Mouse (Mus musculus): Measurements from ENCODE around the gene Bsn.

Bsn gene

DNA sequence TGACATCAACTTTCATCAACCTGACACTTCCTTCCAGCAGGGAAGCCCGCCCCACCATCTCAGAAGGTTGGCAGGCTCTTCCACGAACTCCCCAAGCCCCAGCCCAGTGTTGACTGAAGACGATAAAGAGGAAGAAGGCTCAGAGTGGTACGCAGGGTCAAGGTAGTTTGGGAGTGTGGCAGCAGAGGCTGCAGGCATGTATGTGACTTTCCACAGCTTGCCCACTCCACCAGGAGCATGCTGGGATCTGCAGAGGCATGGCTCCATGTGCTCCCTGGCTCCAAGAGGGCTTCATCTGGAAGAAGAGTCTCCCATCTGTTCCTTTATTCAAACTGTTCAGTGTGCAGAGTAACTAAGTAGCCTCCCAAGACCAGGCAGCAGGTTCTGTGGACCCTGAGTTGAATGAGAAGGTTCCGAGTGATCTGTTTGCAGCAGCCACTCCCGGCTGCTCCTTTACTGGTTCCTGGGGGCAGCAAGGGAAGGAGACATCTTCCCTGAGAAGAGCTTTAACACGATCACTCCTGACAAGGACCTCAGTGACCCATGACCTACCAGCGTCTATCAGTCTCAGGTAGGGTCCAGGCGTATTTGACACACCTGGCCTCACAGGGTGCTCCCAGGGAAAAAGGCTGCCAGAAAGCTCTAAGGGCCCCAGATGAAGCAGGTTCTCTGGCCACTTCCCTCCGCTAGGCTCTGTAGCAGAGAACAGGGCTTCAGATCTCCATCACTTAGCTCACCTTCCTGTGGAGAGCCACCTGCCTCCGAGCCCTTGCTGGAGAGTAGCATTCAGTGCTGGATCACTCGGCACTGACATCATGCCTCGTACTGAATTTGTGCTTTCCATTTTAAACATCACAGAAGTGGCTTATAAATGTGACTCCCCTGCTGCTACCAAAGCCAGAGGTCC lies 60.9 kb downstream of the Bsn start:
- no peak for DNase-seq (ENCODE audit: low read depth in 2 of 2, low spot score in 2 of 2)

DNA sequence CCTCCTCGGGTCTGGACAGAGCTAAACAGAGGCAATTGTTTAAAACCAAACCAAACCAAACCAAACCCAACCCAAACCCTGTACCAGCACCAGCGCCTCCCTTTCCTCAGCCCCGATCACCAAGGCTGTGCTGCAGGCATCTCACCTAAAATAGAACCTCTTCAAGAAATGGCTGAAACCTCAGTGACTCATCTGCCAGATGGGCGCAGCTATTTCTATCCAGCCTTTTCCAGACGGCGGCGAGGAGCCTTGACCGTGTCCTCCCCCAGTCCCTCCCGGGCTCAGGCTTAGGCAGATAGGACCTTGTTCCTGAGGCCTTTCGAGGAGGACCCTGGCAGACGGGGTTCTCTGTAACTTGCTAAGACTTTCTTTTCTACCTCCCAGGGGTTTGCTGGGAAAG lies 61.9 kb downstream of the Bsn start:
- DNase-seq (ENCODE audit: low read depth in 2 of 2, low spot score in 2 of 2): no peak

DNA sequence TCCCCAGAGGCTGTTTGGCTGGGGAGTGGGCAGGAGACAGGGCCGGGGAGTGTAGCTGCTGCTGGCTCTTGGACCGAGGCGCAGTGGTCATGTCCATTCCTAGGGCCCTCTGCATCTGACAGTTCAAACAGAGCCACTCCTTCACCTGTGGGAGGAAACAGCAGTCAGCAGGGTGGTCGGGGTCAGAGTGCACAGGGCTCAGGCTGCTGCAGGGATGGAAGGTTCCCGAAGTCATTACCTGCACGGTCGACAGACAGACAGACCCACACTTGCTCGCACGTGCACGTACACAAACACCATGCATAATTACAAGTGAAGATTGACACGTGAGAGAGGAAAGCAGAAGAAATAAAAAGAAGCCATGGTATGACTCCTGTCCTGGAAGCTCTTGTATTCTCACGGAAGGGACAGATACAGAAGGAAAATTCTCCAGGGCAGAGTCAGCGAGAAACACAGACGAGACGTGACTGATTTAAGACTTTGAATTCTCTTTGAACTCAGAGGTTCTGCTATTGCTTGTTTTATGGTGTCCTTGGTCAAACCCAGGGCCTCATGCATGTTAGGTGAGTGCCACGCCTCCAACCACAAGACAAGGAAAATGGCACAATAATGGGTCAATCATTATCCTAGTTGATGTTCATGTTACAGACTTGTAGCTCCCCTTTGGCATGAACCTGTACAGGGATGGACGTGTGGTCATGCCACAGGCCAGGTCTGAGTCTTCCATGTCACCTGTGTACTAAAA lies 63.6 kb downstream of the Bsn start:
- DNase-seq (ENCODE audit: low read depth in 2 of 2, low spot score in 2 of 2): no peak

DNA sequence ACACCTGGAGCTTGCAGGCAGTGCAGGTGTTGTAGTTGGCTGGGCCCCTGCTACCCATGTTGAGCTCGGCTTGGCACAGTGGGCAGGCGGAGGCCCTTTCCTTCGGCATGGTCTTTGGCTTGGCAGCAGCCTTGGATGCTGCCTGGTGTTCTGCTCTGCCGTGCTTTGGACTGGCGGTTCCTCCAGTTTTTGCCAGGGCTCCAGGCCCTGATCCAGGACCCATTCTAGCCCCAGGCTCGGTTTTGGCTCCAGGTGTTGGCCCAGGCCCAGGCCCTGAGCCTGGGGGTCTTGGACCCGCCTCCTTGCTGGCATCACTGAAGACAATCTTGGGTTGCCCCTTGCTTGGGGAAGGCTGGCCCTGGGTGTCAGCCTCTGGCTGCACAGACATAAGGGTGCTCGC lies 64.5 kb downstream of the Bsn start:
- DNase-seq (ENCODE audit: low read depth in 2 of 2, low spot score in 2 of 2): no peak

DNA sequence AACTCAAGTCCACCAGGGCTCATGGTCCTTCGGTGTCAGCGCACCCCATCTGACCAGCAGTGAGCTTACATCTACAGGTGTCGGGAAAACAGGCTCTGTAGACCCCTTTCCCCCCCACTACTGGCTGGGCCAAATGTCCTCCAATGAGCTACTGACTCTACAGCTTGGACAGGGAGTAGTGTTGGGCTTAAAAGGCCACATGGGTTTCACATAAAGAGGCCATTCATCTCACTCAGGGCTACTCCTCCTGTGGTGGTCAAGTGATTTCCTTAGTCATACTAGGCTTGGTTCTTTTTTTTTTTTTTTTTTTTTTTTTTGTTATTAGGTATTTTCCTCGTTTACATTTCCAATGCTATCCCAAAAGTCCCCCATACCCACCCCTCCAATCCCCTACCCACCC lies 66.3 kb downstream of the Bsn start:
- DNase-seq (ENCODE audit: low read depth in 2 of 2, low spot score in 2 of 2): no peak

DNA sequence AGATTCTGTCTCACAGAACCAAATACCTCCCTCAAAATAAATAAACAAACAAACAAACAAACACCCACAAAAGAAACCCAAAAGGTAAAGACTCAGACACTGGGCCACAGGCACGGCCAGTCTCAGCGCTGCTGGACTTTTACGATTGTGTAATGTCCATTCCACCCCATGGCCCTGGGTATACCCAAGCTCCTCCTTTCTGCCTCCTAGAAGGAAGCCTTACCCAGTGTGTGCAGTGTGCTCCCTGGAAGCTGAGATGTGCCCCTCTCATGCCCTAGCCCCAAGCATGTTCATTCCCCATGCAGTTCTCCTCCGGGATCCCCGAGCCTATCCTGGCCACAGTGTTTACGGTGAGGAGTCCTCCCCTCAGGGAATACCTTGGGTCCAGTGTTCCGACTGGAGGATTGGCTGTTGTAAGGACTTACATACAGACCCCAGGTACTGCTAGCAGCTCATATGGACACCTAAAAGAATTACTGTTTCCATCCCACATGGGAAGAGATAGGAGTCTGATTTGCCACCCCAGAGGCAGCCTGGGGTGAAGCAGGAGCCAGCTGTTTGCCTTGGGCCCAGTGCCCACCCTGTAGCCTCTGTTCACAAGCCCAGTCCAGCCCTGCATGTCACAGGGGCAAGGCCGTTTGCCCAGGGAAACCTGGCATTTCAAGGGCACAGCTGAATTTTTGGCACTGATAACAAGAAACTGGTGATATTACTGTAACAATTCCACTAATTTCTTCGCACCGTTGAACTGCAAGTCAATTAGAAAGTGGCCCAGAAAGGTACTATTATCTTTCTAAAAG lies 68.8 kb downstream of the Bsn start:
- no peak for DNase-seq (ENCODE audit: low read depth in 2 of 2, low spot score in 2 of 2)

DNA sequence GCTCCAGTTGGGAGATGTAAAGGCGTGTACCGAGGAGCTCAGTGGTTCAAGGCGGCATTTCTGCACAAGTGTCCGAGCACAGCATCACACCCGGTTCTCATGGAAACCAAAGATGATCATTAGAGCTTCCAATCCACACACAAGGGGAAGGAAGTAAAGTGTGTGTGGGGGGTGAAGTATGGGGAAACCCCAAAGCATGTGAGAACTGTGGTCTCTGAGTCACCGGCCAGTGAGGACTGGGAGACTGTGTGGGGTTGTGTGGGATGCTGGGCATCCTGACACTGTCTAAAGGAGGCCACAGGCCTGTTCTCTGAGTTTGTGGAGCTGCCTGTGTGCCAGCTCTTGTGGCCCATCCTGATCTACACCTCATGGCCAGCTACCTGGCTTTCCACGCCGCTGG lies 69.5 kb downstream of the Bsn start:
- no peak for DNase-seq (ENCODE audit: low read depth in 2 of 2, low spot score in 2 of 2)

DNA sequence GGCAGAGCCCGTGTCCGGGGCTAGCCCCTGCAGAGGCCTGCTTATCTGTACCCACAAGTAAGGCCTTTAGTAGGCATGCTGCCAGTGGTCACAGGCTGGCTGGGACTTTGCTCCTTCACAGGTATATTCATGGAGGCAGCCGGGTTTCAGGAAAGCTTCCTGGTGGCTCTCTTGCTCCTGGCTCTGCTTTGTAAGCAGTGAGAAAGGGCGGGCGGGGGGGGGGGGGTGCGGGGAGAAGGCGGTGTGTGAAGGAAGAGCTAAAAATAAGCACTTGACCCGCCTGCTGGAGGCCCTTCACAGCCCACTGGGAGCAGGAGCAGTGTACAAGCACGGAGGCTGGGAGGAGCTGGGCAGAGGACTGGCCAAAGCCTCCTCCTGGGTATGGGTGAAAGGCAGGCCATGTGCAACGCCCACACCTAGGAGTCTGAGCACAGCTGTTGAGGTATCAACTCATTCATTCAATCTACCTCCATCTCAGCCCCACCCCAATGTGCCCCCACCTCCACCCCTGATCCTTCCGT lies 70.2 kb downstream of the Bsn start:
- no peak for DNase-seq (ENCODE audit: low read depth in 2 of 2, low spot score in 2 of 2)

DNA sequence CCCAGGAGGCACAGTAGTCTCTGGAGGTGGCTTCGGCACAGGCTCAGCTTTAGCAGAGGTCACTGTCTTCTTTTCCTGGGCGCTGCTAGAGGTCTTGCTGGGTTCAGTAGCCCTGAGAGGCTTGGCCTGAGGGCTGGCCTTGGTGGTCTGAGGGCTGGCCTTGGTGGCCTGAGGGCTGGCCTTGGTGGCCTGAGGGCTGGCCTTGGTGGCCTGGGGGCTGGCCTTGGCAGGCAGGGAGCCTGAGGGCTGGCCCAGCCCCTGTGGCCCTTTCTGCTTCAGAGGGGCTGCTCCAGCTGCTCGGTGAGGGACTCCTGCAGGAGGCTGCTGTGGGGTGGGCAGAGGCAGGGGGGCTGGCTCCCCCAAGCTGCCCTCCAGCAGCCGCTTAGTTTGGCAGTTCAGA lies 73.0 kb downstream of the Bsn start:
- no peak for DNase-seq (ENCODE audit: low read depth in 2 of 2, low spot score in 2 of 2)

DNA sequence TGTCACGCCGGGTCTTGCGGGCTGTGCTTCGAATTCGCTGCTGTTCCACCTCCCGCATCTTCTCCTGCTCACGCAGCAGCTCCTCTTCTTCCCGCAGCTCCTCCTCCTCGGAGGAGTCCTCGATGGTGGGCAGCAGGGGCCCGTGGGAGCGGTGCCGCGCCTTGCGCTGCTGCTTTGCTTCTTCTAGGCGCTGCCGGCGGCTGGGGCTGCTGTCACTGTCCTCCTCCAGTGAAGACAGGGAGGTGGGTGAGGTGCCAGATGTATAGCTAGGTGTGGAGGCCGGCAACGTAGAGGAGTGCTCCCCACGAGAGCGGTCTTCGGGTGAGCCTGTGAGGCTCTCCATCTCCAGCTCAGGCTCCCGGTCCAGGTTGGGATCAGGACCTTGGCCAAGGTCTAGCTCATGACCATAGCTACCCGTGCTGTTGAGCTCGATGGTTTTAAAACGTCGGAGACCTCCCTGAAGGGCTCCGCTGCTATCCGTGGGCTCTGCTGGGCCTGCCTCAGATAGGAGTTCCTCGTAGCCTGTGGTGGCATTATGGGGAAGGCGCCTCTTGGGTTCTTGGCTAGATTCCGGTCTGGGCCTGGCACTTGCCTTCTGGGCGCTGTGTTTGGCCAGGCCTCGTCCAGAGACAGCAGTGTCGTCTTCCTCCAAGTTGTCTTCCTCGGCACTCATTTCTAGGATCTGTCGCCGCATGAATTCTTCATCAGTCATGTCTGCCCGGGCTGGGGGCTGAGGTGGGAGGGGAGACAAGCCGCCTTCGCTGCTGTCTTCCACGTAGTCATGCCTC lies 74.7 kb downstream of the Bsn start:
- no peak for DNase-seq (ENCODE audit: low read depth in 2 of 2, low spot score in 2 of 2)

DNA sequence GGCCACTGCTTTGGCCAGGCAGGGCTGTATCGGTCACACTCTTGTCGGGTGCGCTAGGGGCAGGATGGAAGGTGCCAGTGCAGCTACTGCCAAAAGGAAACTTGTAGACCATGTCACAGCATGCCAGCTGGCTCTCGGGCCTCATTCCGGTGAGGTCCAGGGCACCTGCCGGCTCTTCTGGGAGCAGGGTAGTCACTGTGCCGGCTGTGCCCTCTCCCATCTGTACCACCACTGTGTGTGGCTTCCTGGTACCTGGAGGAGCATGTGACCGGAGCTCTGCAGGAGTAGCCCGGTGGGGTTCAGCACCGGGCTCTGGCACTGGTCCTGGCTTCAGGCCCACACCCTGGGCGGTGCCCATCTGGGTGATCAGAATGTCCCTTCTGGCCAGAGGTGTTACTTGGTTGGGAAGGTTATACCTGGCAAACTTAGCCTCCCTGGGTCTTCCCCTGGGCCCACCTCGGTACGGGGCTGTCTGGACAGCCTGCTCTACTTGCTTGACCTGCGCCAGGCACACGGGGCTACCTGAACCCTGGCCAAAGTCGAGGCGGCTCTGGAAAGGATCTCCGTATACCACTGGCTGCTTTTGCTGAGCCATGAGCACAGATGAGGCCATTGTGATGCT lies 77.4 kb downstream of the Bsn start:
- DNase-seq (ENCODE audit: low read depth in 2 of 2, low spot score in 2 of 2): no peak

DNA sequence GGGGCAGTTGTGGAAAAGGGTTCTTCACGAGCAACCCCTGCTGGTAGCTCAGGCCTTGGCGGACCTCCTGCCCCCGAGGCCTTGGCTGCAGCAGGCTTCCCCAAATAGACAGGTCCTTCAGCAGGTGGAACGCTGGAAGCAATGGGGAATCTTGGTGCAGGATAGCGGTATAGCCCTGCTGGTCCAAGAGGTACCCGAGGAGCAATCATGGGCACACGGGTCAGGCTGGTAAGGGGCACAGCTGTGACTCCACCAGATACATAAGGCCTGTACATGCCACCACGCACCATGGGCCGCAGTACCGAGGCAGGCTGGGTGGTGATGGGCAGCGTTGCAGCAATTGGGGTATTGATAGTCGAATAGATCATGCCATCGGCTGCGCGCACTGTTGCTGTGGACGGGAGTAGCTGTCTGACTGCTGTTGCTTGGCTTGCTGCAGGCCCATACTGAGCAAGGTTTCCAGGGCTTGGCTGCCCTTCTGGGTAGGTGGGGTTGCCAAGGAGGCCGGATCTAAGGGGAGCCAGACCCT lies 78.5 kb downstream of the Bsn start:
- DNase-seq (ENCODE audit: low read depth in 2 of 2, low spot score in 2 of 2): no peak

DNA sequence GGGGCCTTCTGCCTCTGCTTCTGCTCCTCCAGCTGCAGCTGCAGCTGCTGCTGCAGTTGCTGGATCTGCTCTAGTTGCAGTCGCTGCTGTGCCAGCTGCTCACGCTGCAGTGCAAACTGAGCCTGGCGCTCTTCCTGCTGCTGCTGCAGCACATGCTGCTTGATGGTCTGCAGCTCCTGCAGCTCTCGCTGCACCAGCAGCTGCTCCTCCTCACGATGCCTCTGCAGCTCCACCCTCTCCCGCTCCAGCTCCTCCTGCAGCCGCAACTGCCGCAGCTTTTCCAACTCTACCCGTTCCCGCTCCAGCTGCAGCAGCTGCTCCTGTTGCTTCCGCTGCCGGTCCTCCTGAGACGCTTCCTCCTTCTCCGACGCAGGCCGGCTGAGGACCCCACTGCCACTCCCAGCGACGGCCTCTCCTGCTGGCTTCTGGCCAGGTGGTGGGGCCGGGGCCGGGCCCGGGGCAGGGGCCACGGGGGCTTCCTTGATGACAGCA lies 79.0 kb downstream of the Bsn start:
- DNase-seq (ENCODE audit: low read depth in 2 of 2, low spot score in 2 of 2): no peak

DNA sequence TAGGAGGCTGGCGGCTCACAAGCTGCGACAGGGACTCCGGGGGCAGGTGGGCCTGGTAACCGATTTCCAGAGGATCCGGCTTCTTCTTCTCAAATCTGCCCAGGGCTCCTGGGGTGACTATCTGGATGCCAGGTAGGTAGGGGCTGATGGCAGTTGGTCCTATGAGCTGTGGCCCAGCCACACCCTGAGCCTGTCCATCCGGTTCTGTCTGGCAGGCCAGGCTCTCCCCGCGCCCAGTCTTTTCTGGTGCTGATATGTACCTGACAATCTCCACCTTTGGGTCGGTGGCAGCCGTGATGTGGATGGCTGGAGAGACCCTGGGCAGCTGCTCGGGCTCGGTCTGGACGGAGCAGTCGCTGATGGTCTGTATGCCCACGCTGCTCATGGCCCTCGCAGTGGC lies 80.0 kb downstream of the Bsn start:
- no peak for DNase-seq (ENCODE audit: low read depth in 2 of 2, low spot score in 2 of 2)

DNA sequence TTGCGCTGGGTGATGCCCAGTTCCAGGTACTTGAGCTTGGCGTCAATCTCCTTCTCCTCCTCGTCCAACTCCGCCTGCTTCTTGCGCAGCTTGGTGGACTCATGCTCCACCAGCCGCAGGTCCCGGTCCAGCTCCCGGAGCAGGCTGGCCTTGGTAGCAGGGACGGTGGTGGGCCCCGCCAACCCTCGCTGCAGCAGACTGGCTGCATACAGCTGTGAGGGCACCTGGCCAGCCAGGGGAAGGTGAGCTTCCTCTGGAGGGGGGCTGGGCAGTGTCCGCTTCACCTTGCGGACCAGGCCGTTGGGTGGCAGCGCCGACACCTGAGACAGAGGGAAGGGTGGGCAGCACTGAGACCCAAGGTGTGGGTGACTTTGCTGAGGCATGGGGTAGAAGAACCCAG lies 82.3 kb downstream of the Bsn start:
- no peak for DNase-seq (ENCODE audit: low read depth in 2 of 2, low spot score in 2 of 2)

DNA sequence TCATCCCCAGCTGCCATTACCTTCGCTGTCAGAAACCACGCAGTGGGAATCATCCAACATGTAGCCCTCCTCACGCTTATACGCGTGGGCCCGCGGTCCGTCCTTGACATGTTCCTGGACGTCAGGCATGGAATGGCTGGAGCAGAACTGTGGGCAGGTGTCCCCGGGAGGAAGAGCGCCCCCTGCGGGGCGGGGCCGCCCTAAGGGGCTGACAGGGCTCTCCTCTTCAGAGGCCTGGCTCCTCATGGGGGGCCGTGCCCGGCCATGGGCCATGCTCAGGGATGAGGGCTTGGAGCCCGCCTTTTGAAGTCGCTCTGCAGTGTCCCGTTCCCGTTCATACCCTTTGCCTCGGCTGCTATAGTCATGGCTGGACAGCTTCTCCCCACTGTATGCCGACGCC lies 84.1 kb downstream of the Bsn start:
- no peak for DNase-seq (ENCODE audit: low read depth in 2 of 2, low spot score in 2 of 2)

DNA sequence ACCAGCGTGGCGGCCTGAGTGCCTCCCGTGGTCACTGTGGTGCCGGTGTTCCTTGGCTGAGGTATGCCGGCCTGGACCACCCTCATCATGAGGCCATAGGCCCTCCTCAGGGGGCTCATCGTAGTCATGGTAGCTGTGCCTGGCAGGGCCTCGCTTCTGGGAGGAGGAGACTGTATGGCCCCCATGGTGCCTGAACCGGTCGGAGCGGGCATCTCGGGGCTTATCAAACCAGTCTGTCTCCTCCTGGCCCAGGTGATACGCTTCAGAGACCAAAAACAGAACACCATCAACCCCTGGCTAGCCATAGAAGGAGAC lies 84.7 kb downstream of the Bsn start:
- no peak for DNase-seq (ENCODE audit: low read depth in 2 of 2, low spot score in 2 of 2)

DNA sequence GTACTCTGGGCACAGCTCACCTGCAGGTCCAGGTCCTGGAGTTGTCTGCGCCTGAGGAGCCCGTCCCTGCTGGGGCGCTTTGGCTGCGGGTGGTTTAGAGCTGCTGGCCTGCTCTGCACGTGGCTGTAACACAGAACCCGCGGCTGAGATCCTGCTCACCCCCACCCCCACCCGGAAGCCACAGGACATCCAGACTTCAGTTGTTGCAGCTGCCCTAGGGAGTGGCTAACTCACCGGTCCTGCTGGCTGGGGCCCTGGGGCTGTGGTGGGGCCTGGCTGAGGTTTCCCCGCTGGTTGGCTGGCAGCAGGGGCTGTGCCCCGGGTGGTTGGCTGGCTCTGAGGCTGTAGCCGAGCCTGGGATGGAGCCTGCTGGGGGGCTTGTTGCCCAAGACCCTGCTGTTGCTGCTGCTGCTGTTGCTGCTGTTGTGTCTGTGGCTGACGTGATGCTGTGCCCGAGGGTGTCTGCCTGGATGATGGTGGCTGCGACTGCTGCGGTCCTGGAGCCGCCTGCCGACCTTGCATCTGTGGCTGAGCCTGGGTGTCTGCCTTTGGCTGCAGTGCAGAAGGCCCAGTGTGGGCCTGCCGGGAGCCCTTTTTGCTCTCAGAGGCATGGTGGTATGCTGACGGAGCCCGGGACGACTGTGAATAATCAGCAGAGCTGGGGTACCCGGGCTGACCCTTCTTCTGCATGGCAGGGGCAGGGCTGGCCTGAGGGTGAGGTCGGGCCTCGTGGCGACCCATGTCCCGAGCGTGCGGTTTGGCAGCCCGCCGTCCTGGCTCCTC lies 85.2 kb downstream of the Bsn start:
- no peak for DNase-seq (ENCODE audit: low read depth in 2 of 2, low spot score in 2 of 2)

DNA sequence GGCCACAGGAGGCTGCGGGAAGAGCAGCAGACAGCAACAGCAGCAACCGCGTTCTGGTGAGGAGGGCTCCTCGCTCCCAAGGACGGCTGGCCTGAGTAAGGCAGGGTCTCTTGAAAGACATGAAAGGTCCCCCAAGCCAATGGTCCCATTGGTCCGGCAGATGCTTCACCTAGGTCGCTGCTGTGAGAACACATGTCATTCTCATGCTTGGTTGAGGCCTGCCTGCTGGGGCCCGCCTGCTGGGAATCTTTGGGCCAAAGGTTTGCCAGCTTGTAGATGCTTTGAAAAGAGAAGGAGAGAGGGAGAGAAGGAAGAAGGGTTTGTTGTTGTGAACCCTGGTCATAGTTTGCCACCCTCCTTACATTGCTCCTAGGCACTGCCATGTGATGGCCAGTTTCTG lies 90.6 kb downstream of the Bsn start:
- no peak for DNase-seq (ENCODE audit: low read depth in 2 of 2, low spot score in 2 of 2)
